Mouse (Mus musculus) heart, embryonic 11.5 days (tissue): ENCODE measurements around the gene Daam1. TPM values are rescaled to one million over a fixed set of nuclear protein-coding genes. Genes with fewer than 3 reads are reported as not detected.
A peak's percentile ranks its signal among the peaks of the same experiment; 100 is the strongest.

Experiments
- ATAC-seq: fragments of 200-750 bp; cut with Nextera tagmentation; replicated peaks from 2 replicates; pipeline ENCODE4 v1.8.0; 2017; ENCODE audit warnings: moderate library complexity; ENCODE audit not compliant: insufficient number of reproducible peaks, low FRiP score, low TSS enrichment
- H3K27ac ChIP-seq: fragments of 300-500 bp; sonication (generic); 2 replicates; pipeline ENCODE4 v1.5.1; 2014; ENCODE audit warnings: mild to moderate bottlenecking, low read depth, low read length
- H3K27me3 ChIP-seq: fragments of 300-500 bp; sonication (generic); 2 replicates; pipeline ENCODE4 v1.6.1; 2014; ENCODE audit warnings: mild to moderate bottlenecking, low read length, mixed read lengths; ENCODE audit not compliant: control insufficient read depth, insufficient read depth
- H3K36me3 ChIP-seq: fragments of 300-500 bp; sonication (generic); 2 replicates; pipeline ENCODE4 v1.6.1; 2014; ENCODE audit warnings: mild to moderate bottlenecking, low read length, moderate library complexity, mixed read lengths; ENCODE audit not compliant: control insufficient read depth, insufficient read depth
- H3K4me1 ChIP-seq: fragments of 300-500 bp; sonication (generic); 2 replicates; pipeline ENCODE4 v1.6.1; 2014; ENCODE audit warnings: low read length; ENCODE audit not compliant: control insufficient read depth, insufficient read depth
- H3K4me2 ChIP-seq: fragments of 300-500 bp; sonication (generic); 2 replicates; pipeline ENCODE4 v1.6.1; 2014; ENCODE audit warnings: mild to moderate bottlenecking, moderate library complexity
- H3K4me3 ChIP-seq: fragments of 300-500 bp; sonication (generic); 2 replicates; pipeline ENCODE4 v1.5.1; 2014; ENCODE audit warnings: low read depth, low read length
- H3K9ac ChIP-seq: fragments of 300-500 bp; sonication (generic); 2 replicates; pipeline ENCODE4 v1.6.1; 2014; ENCODE audit warnings: mild to moderate bottlenecking, low read depth, low read length, moderate library complexity
- H3K9me3 ChIP-seq: fragments of 300-500 bp; sonication (generic); replicated peaks from 2 replicates; pipeline ENCODE4 v1.6.1; 2016; ENCODE audit warnings: low read length; ENCODE audit not compliant: control insufficient read depth
- WGBS: fragments of 180-500 bp; shearing (Covaris S2); extraction: QIAGEN DNeasy Blood & Tissue Kit; methylation state at CpG from one replicate; pipeline ENCODE4 v1.1.7; 2014; ENCODE audit not compliant: insufficient replicate concordance; 5-methylcytosine and 5-hydroxymethylcytosine counted together
- polyA plus RNA-seq: library from polyadenylated mRNA; unstranded; fragments of >200 nt; fragmentation: Nextera tagmentation; extraction: Ambion mirVana; gene quantifications from 2 replicates; pipeline ENCODE4 v1.2.1, GENCODE M21; 2014

Gene Daam1
- polyA plus RNA-seq, 1 experiment from 2014 or later: 33.0 TPM

GRCm38 (mm10) chr12:71847617-71848016 lies 16.7 kb downstream of the Daam1 start:
- H3K9me3 ChIP-seq: no peaks in the 10 kb centered on the region
- H3K4me1 ChIP-seq: peaks cover 19% of the 10 kb centered on the region
- H3K4me2 ChIP-seq: no peak overlapping the region
- WGBS: 49% methylated on average over 5 of the region's 5 CpGs
- no peak overlapping the region for H3K27ac ChIP-seq
- no peaks in the 10 kb centered on the region for H3K36me3 ChIP-seq
- ATAC-seq: no peak
- no peak overlapping the region for H3K4me3 ChIP-seq
- H3K27me3 ChIP-seq: no peaks in the 10 kb centered on the region
- H3K9ac ChIP-seq: no peak overlapping the region

- ATAC-seq: no peak
- H3K4me3 ChIP-seq: no peak overlapping the region
- H3K9ac ChIP-seq: no peak overlapping the region
- H3K9me3 ChIP-seq: no peaks in the 10 kb centered on the region
- peak overlapping the region; percentile 46; the same call in 1 of the 2 replicates for H3K27ac ChIP-seq
- H3K4me1 ChIP-seq: peaks cover 23% of the 10 kb centered on the region
- no peaks in the 10 kb centered on the region for H3K36me3 ChIP-seq
- WGBS: 33% methylated on average over 5 of the region's 5 CpGs
- peak overlapping the region; percentile 11; the same call in 1 of the 2 replicates for H3K4me2 ChIP-seq
- no peaks in the 10 kb centered on the region for H3K27me3 ChIP-seq
Measured at GRCm38 (mm10) chr12:71848037-71848776, 17.3 kb downstream of the Daam1 start.

- H3K27ac ChIP-seq: peak overlapping the region; percentile 46; the same call in 1 of the 2 replicates
- H3K4me3 ChIP-seq: no peak overlapping the region
- WGBS: 93% methylated on average over 7 of the region's 7 CpGs
- H3K36me3 ChIP-seq: no peaks in the 10 kb centered on the region
- H3K9ac ChIP-seq: no peak overlapping the region
- no peaks in the 10 kb centered on the region for H3K9me3 ChIP-seq
- H3K4me2 ChIP-seq: no peak overlapping the region
- H3K27me3 ChIP-seq: no peaks in the 10 kb centered on the region
- H3K4me1 ChIP-seq: peaks cover 32% of the 10 kb centered on the region
- no peak for ATAC-seq
Measured at GRCm38 (mm10) chr12:71849051-71849450, 18.2 kb downstream of the Daam1 start.

- Histone ChIP-seq H3K9ac (no peak overlapping the region), H3K36me3 (no peaks in the 10 kb centered on the region), H3K4me1 (peaks cover 43% of the 10 kb centered on the region), H3K27me3 (no peaks in the 10 kb centered on the region), H3K9me3 (no peaks in the 10 kb centered on the region), H3K4me3 (no peak overlapping the region), H3K4me2 (no peak overlapping the region), H3K27ac (no peak overlapping the region)
- 84% methylated on average over 5 of the region's 5 CpGs for WGBS
- no peak for ATAC-seq
Measured at GRCm38 (mm10) chr12:71850135-71850534, 19.3 kb downstream of the Daam1 start.

- no peak overlapping the region for H3K4me3 ChIP-seq
- H3K4me1 ChIP-seq: peaks cover 64% of the 10 kb centered on the region
- WGBS: 56% methylated on average over 7 of the region's 7 CpGs
- no peak for ATAC-seq
- H3K4me2 ChIP-seq: no peak overlapping the region
- H3K9me3 ChIP-seq: no peaks in the 10 kb centered on the region
- H3K27me3 ChIP-seq: no peaks in the 10 kb centered on the region
- no peaks in the 10 kb centered on the region for H3K36me3 ChIP-seq
- no peak overlapping the region for H3K27ac ChIP-seq
- no peak overlapping the region for H3K9ac ChIP-seq
Measured at GRCm38 (mm10) chr12:71852678-71853077, 21.8 kb downstream of the Daam1 start.

GRCm38 (mm10) chr12:71853694-71854093 lies 22.8 kb downstream of the Daam1 start:
- ATAC-seq: no peak
- H3K4me1 ChIP-seq: peaks cover 60% of the 10 kb centered on the region
- H3K4me3 ChIP-seq: no peak overlapping the region
- H3K4me2 ChIP-seq: no peak overlapping the region
- no peak overlapping the region for H3K9ac ChIP-seq
- no peaks in the 10 kb centered on the region for H3K36me3 ChIP-seq
- no peaks in the 10 kb centered on the region for H3K9me3 ChIP-seq
- peak overlapping the region; percentile 51; the same call in 1 of the 2 replicates for H3K27ac ChIP-seq
- WGBS: 26% methylated on average over 3 of the region's 3 CpGs
- H3K27me3 ChIP-seq: no peaks in the 10 kb centered on the region

GRCm38 (mm10) chr12:71854191-71854590 lies 23.3 kb downstream of the Daam1 start:
- H3K9me3 ChIP-seq: no peaks in the 10 kb centered on the region
- no peaks in the 10 kb centered on the region for H3K36me3 ChIP-seq
- no peaks in the 10 kb centered on the region for H3K27me3 ChIP-seq
- WGBS: 58% methylated on average over 6 of the region's 6 CpGs
- H3K9ac ChIP-seq: no peak overlapping the region
- no peak overlapping the region for H3K4me2 ChIP-seq
- no peak for ATAC-seq
- no peak overlapping the region for H3K4me3 ChIP-seq
- H3K27ac ChIP-seq: no peak overlapping the region
- peaks cover 59% of the 10 kb centered on the region for H3K4me1 ChIP-seq

GRCm38 (mm10) chr12:71855730-71856479 lies 25.0 kb downstream of the Daam1 start:
- ATAC-seq: peak; percentile 56; the same call in 1 of the 2 replicates
- Histone ChIP-seq H3K9me3 (no peaks in the 10 kb centered on the region), H3K9ac (no peak overlapping the region; the same call in 1 of the 2 replicates), H3K4me1 (peaks cover 75% of the 10 kb centered on the region), H3K4me2 (peak overlapping the region; percentile 42), H3K4me3 (no peak overlapping the region), H3K27me3 (no peaks in the 10 kb centered on the region), H3K27ac (peak overlapping the region; percentile 78), H3K36me3 (peaks cover 1% of the 10 kb centered on the region; the same call in 1 of the 2 replicates)
- 25% methylated on average over 10 of the region's 10 CpGs for WGBS
